Mouse (Mus musculus): Measurements from ENCODE around the gene Ppm1j. TPM values are rescaled to one million over a fixed set of nuclear protein-coding genes. Genes with fewer than 3 reads are reported as not detected.
"Not testable (repeated sequence)": the region's sequence is repeated elsewhere in the genome, so short reads cannot be mapped to it uniquely, and the experiment has no call there.

The Ppm1j gene
- polyA plus RNA-seq, 1 experiment from 2014 or later = 7.0 TPM

- Histone ChIP-seq H3K27ac (ENCODE audit: low read length) (no peak overlapping the region), H3K9ac (replicated peaks; ENCODE audit: low read length) (no peak overlapping the region), H3K4me1 (ENCODE audit: insufficient read depth, low read length) (peaks cover 5% of the 10 kb centered on the region), H3K36me3 (ENCODE audit: insufficient read depth, low read length) (peaks cover 68% of the 10 kb centered on the region), H3K4me3 (ENCODE audit: low read length) (no peak overlapping the region), H3K4me2 (replicated peaks; ENCODE audit: low read depth, low read length) (no peak overlapping the region), H3K9me3 (ENCODE audit: low read length) (no peaks in the 10 kb centered on the region), H3K27me3 (ENCODE audit: insufficient read depth, low read length) (no peaks in the 10 kb centered on the region)
- no peak for ATAC-seq (ENCODE audit: low FRiP score, low TSS enrichment)
- 94% methylated on average over 11 of the region's 11 CpGs for WGBS
These were observed 19.8 kb downstream of the Ppm1j start for GRCm38 (mm10) chr3:104800681-104801080.

- H3K4me3 ChIP-seq (ENCODE audit: low read length) = no peak overlapping the region
- peaks cover 67% of the 10 kb centered on the region for H3K36me3 ChIP-seq (ENCODE audit: insufficient read depth, low read length)
- whole genome bisulfite sequencing = 91% methylated on average over 6 of the region's 6 CpGs
- no peak overlapping the region for H3K9ac ChIP-seq (replicated peaks; ENCODE audit: low read length)
- ATAC-seq (ENCODE audit: low FRiP score, low TSS enrichment) = no peak
- H3K4me1 ChIP-seq (ENCODE audit: insufficient read depth, low read length) = no peaks in the 10 kb centered on the region
- H3K9me3 ChIP-seq (ENCODE audit: low read length) = no peaks in the 10 kb centered on the region
- H3K4me2 ChIP-seq (replicated peaks; ENCODE audit: low read depth, low read length) = no peak overlapping the region
- no peaks in the 10 kb centered on the region for H3K27me3 ChIP-seq (ENCODE audit: insufficient read depth, low read length)
- no peak overlapping the region for H3K27ac ChIP-seq (ENCODE audit: low read length)
These were observed 20.6 kb downstream of the Ppm1j start for GRCm38 (mm10) chr3:104801481-104801880.

- Histone ChIP-seq H3K4me2 (replicated peaks; ENCODE audit: low read depth, low read length) (no peak overlapping the region), H3K4me1 (ENCODE audit: insufficient read depth, low read length) (no peaks in the 10 kb centered on the region), H3K9me3 (ENCODE audit: low read length) (no peaks in the 10 kb centered on the region), H3K9ac (replicated peaks; ENCODE audit: low read length) (no peak overlapping the region), H3K27ac (ENCODE audit: low read length) (no peak overlapping the region), H3K4me3 (ENCODE audit: low read length) (no peak overlapping the region), H3K36me3 (ENCODE audit: insufficient read depth, low read length) (peaks cover 46% of the 10 kb centered on the region), H3K27me3 (ENCODE audit: insufficient read depth, low read length) (no peaks in the 10 kb centered on the region)
- no peak for ATAC-seq (ENCODE audit: low FRiP score, low TSS enrichment)
- 95% methylated on average over 10 of the region's 10 CpGs for WGBS
These were observed 23.5 kb downstream of the Ppm1j start for GRCm38 (mm10) chr3:104804312-104804711.

GRCm38 (mm10) chr3:104805539-104805938 is 24.7 kb downstream of the Ppm1j start:
- no peaks in the 10 kb centered on the region for H3K9me3 ChIP-seq (ENCODE audit: low read length)
- peaks cover 34% of the 10 kb centered on the region for H3K36me3 ChIP-seq (ENCODE audit: insufficient read depth, low read length)
- H3K27me3 ChIP-seq (ENCODE audit: insufficient read depth, low read length) = no peaks in the 10 kb centered on the region
- peak; percentile 54 for ATAC-seq (ENCODE audit: low FRiP score, low TSS enrichment)
- 72% methylated on average over 9 of the region's 9 CpGs for WGBS
- H3K27ac ChIP-seq (ENCODE audit: low read length) = no peak overlapping the region
- no peaks in the 10 kb centered on the region for H3K4me1 ChIP-seq (ENCODE audit: insufficient read depth, low read length)
- no peak overlapping the region for H3K4me3 ChIP-seq (ENCODE audit: low read length)
- no peak overlapping the region for H3K9ac ChIP-seq (replicated peaks; ENCODE audit: low read length)
- no peak overlapping the region for H3K4me2 ChIP-seq (replicated peaks; ENCODE audit: low read depth, low read length)

GRCm38 (mm10) chr3:104811752-104812151 is 30.9 kb downstream of the Ppm1j start:
- Histone ChIP-seq H3K9ac (replicated peaks; ENCODE audit: low read length) (no peak overlapping the region), H3K27me3 (ENCODE audit: insufficient read depth, low read length) (no peaks in the 10 kb centered on the region), H3K27ac (ENCODE audit: low read length) (no peak overlapping the region), H3K9me3 (ENCODE audit: low read length) (no peaks in the 10 kb centered on the region), H3K4me1 (ENCODE audit: insufficient read depth, low read length) (peaks cover 15% of the 10 kb centered on the region), H3K36me3 (ENCODE audit: insufficient read depth, low read length) (0 out of 2 replicates have a peak, but pooled peaks cover 3% of the 10 kb centered on the region), H3K4me3 (ENCODE audit: low read length) (no peak overlapping the region), H3K4me2 (replicated peaks; ENCODE audit: low read depth, low read length) (no peak overlapping the region)
- WGBS = 34% methylated on average over 3 of the region's 3 CpGs
- ATAC-seq (ENCODE audit: low FRiP score, low TSS enrichment) = no peak

GRCm38 (mm10) chr3:104812254-104812653 is 31.4 kb downstream of the Ppm1j start:
- H3K9me3 ChIP-seq (ENCODE audit: low read length) = no peaks in the 10 kb centered on the region
- no peak overlapping the region for H3K4me3 ChIP-seq (ENCODE audit: low read length)
- no peak for ATAC-seq (ENCODE audit: low FRiP score, low TSS enrichment)
- H3K4me1 ChIP-seq (ENCODE audit: insufficient read depth, low read length) = peaks cover 19% of the 10 kb centered on the region
- 89% methylated on average over 4 of the region's 4 CpGs for WGBS
- no peaks in the 10 kb centered on the region for H3K27me3 ChIP-seq (ENCODE audit: insufficient read depth, low read length)
- no peak overlapping the region for H3K27ac ChIP-seq (ENCODE audit: low read length)
- H3K9ac ChIP-seq (replicated peaks; ENCODE audit: low read length) = no peak overlapping the region
- no peak overlapping the region for H3K4me2 ChIP-seq (replicated peaks; ENCODE audit: low read depth, low read length)
- 0 out of 2 replicates have a peak, but pooled peaks cover 3% of the 10 kb centered on the region for H3K36me3 ChIP-seq (ENCODE audit: insufficient read depth, low read length)

- peaks cover 19% of the 10 kb centered on the region for H3K4me1 ChIP-seq (ENCODE audit: insufficient read depth, low read length)
- H3K9me3 ChIP-seq (ENCODE audit: low read length); H3K27ac ChIP-seq (ENCODE audit: low read length); H3K36me3 ChIP-seq (ENCODE audit: insufficient read depth, low read length); H3K9ac ChIP-seq (replicated peaks; ENCODE audit: low read length); H3K27me3 ChIP-seq (ENCODE audit: insufficient read depth, low read length); ATAC-seq (ENCODE audit: low FRiP score, low TSS enrichment); H3K4me2 ChIP-seq (replicated peaks; ENCODE audit: low read depth, low read length); H3K4me3 ChIP-seq (ENCODE audit: low read length): not testable (repeated sequence)
- WGBS = 92% methylated on average over 7 of the region's 7 CpGs
These were observed 32.4 kb downstream of the Ppm1j start for GRCm38 (mm10) chr3:104813227-104813626.

GRCm38 (mm10) chr3:104814746-104815145 is 33.9 kb downstream of the Ppm1j start:
- Histone ChIP-seq H3K36me3 (ENCODE audit: insufficient read depth, low read length) (0 out of 2 replicates have a peak, but pooled peaks cover 3% of the 10 kb centered on the region), H3K4me2 (replicated peaks; ENCODE audit: low read depth, low read length) (no peak overlapping the region)
- WGBS = 97% methylated on average over 1 of the region's 1 CpGs

GRCm38 (mm10) chr3:104815346-104815745 is 34.5 kb downstream of the Ppm1j start:
- H3K36me3 ChIP-seq (ENCODE audit: insufficient read depth, low read length) = 0 out of 2 replicates have a peak, but pooled peaks cover 3% of the 10 kb centered on the region
- H3K4me2 ChIP-seq (replicated peaks; ENCODE audit: low read depth, low read length) = no peak overlapping the region
- H3K4me3 ChIP-seq (ENCODE audit: low read length) = no peak overlapping the region
- peaks cover 30% of the 10 kb centered on the region for H3K4me1 ChIP-seq (ENCODE audit: insufficient read depth, low read length)
- no peak for ATAC-seq (ENCODE audit: low FRiP score, low TSS enrichment)
- H3K9ac ChIP-seq (replicated peaks; ENCODE audit: low read length) = no peak overlapping the region
- WGBS = 81% methylated on average over 2 of the region's 2 CpGs
- no peak overlapping the region for H3K27ac ChIP-seq (ENCODE audit: low read length)
- H3K9me3 ChIP-seq (ENCODE audit: low read length) = no peaks in the 10 kb centered on the region
- H3K27me3 ChIP-seq (ENCODE audit: insufficient read depth, low read length) = no peaks in the 10 kb centered on the region

More at GRCm38 (mm10) chr3:104814746-104815145, 33.9 kb downstream of the Ppm1j start:
- peaks cover 30% of the 10 kb centered on the region for H3K4me1 ChIP-seq (ENCODE audit: insufficient read depth, low read length)
- H3K27ac ChIP-seq (ENCODE audit: low read length) = no peak overlapping the region
- no peaks in the 10 kb centered on the region for H3K9me3 ChIP-seq (ENCODE audit: low read length)
- no peak overlapping the region for H3K9ac ChIP-seq (replicated peaks; ENCODE audit: low read length)
- H3K27me3 ChIP-seq (ENCODE audit: insufficient read depth, low read length) = no peaks in the 10 kb centered on the region
- no peak overlapping the region for H3K4me3 ChIP-seq (ENCODE audit: low read length)
- ATAC-seq (ENCODE audit: low FRiP score, low TSS enrichment) = no peak

GRCm38 (mm10) chr3:104816130-104816529 is 35.3 kb downstream of the Ppm1j start:
- Histone ChIP-seq H3K9me3 (ENCODE audit: low read length) (no peaks in the 10 kb centered on the region), H3K36me3 (ENCODE audit: insufficient read depth, low read length) (0 out of 2 replicates have a peak, but pooled peaks cover 3% of the 10 kb centered on the region), H3K9ac (replicated peaks; ENCODE audit: low read length) (no peak overlapping the region), H3K4me3 (ENCODE audit: low read length) (no peak overlapping the region), H3K4me1 (ENCODE audit: insufficient read depth, low read length) (peaks cover 30% of the 10 kb centered on the region), H3K4me2 (replicated peaks; ENCODE audit: low read depth, low read length) (no peak overlapping the region), H3K27ac (ENCODE audit: low read length) (no peak overlapping the region), H3K27me3 (ENCODE audit: insufficient read depth, low read length) (no peaks in the 10 kb centered on the region)
- 93% methylated on average over 7 of the region's 7 CpGs for WGBS
- ATAC-seq (ENCODE audit: low FRiP score, low TSS enrichment) = no peak
